Mouse (Mus musculus) liver, postnatal 0 days (tissue): ENCODE measurements around the gene Gm45021. TPM values are rescaled to one million over a fixed set of nuclear protein-coding genes. Genes with fewer than 3 reads are reported as not detected.

Experiments used
- ATAC-seq: fragments of 200-750 bp; cut with Nextera tagmentation; 2 replicates; pipeline ENCODE4 v1.8.0; 2017; ENCODE audit warnings: mild to moderate bottlenecking, moderate library complexity
- DNase-seq: peaks from one replicate; pipeline ENCODE4 v3.0.0-alpha.2; 2016
- H3K27ac ChIP-seq: fragments of 300-500 bp; sonication (generic); 2 replicates; pipeline ENCODE4 v1.5.1; 2014; ENCODE audit warnings: antibody characterized with exemption, moderate library complexity, mild to moderate bottlenecking, low read depth
- H3K27me3 ChIP-seq: fragments of 300-500 bp; sonication (generic); 2 replicates; pipeline ENCODE4 v1.6.1; 2014; ENCODE audit warnings: low read length, control low read depth, mixed read lengths; ENCODE audit not compliant: insufficient read depth
- H3K36me3 ChIP-seq: fragments of 300-500 bp; sonication (generic); replicated peaks from 2 replicates; pipeline ENCODE4 v1.6.1; 2014; ENCODE audit warnings: mild to moderate bottlenecking, control low read depth, low read length, moderate library complexity, mixed read lengths; ENCODE audit not compliant: insufficient read depth
- H3K4me1 ChIP-seq: fragments of 300-500 bp; sonication (generic); 2 replicates; pipeline ENCODE4 v1.6.1; 2014; ENCODE audit warnings: antibody characterized with exemption, mild to moderate bottlenecking, control low read depth; ENCODE audit not compliant: insufficient read depth
- H3K4me2 ChIP-seq: fragments of 300-500 bp; sonication (generic); 2 replicates; pipeline ENCODE4 v1.6.1; 2014; ENCODE audit warnings: low read depth, mild to moderate bottlenecking, low read length, moderate library complexity, mixed read lengths
- H3K4me3 ChIP-seq: fragments of 300-500 bp; sonication (generic); 2 replicates; pipeline ENCODE4 v1.5.1; 2014; ENCODE audit warnings: low read depth, low read length
- H3K9ac ChIP-seq: fragments of 300-500 bp; sonication (generic); replicated peaks from 2 replicates; pipeline ENCODE4 v1.6.1; 2014; ENCODE audit warnings: mild to moderate bottlenecking, moderate library complexity
- H3K9me3 ChIP-seq: fragments of 300-500 bp; sonication (generic); 2 replicates; pipeline ENCODE4 v1.6.1; 2016; ENCODE audit warnings: mild to moderate bottlenecking, control low read depth, low read length, mixed read lengths
- CTCF ChIP-seq: sonication (generic); IDR thresholded peaks from 2 replicates; pipeline ENCODE4 v1.5.1; 2016; ENCODE audit warnings: antibody characterized with exemption, low read depth
- EP300 ChIP-seq: IDR thresholded peaks from 2 replicates; pipeline ENCODE4 v1.6.1; 2016; ENCODE audit warnings: antibody characterized with exemption, low read depth, mild to moderate bottlenecking
- whole genome bisulfite sequencing: fragments of 180-500 bp; shearing (Covaris S2); extraction: QIAGEN DNeasy Blood & Tissue Kit; methylation state at CpG from one replicate; pipeline ENCODE4 v1.1.7; 2014; ENCODE audit not compliant: insufficient replicate concordance; 5-methylcytosine and 5-hydroxymethylcytosine counted together
- polyA plus RNA-seq: library from polyadenylated mRNA; unstranded; fragments of >200 nt; fragmentation: Nextera tagmentation; extraction: Ambion mirVana; gene quantifications from 2 replicates; pipeline ENCODE4 v1.2.1, GENCODE M21; 2015

Gm45021 gene
- polyA plus RNA-seq, 1 experiment from 2014 or later, result not detected

DNA sequence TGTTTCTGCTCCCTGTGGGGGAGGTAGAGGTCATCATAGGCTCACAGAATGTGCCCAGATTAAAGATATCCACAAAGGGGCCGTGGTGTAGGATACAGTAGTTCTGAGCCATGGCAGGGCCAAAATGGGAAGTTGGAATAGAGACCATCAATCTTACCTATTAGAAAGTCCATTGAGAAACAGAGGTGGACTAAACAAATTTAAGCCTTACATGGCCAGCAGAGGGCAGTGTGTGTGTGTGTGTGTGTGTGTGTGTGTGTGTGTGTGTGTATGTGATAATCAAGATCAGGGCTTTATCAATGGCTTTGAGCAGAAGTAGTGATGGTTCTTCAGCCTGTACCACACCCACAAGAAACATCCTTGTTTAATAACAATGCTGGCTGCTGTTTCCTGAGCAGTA, 43.1 kb upstream of the Gm45021 start:
- Histone ChIP-seq H3K27me3 (no peaks in the 10 kb centered on the region), H3K4me2 (no peak overlapping the region), H3K9ac (no peak overlapping the region), H3K4me1 (peaks cover 12% of the 10 kb centered on the region), H3K27ac (no peak overlapping the region), H3K36me3 (no peaks in the 10 kb centered on the region), H3K9me3 (no peaks in the 10 kb centered on the region), H3K4me3 (no peak overlapping the region)
- 29% methylated on average over 1 of the region's 1 CpGs for WGBS
- ATAC-seq (peak; percentile 27; the same call in 1 of the 2 replicates), DNase-seq (peak; percentile 58)
- TF ChIP-seq EP300 (no peak), CTCF (peak; percentile 77)

DNA sequence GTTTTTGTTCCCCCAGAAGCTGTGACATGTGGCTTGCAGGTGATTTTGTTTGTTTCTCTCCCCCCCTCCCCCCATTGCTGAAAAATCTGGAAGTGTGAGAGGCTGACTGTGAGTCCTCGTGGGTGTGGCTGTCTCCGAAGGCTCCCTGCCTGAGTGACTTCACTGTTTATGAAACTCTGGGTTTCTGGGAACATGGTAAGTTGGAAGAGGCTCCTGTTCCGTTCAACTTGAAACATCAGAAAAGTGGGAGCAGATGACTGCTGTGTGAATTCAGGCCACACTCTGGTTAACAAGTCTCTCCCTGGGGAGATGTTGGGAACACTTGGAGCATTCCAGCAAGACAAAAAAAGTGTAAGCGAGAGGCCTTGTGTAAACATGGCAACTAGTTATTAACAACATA, 42.6 kb upstream of the Gm45021 start:
- no peak overlapping the region for H3K4me2 ChIP-seq
- no peak for DNase-seq
- WGBS, result 58% methylated on average over 4 of the region's 4 CpGs
- ATAC-seq, result no peak
- no peaks in the 10 kb centered on the region for H3K9me3 ChIP-seq
- peaks cover 12% of the 10 kb centered on the region for H3K4me1 ChIP-seq
- no peaks in the 10 kb centered on the region for H3K36me3 ChIP-seq
- no peak overlapping the region for H3K4me3 ChIP-seq
- H3K9ac ChIP-seq, result no peak overlapping the region
- no peak overlapping the region for H3K27ac ChIP-seq
- no peaks in the 10 kb centered on the region for H3K27me3 ChIP-seq
- TF ChIP-seq EP300 (no peak), CTCF (no peak)

DNA sequence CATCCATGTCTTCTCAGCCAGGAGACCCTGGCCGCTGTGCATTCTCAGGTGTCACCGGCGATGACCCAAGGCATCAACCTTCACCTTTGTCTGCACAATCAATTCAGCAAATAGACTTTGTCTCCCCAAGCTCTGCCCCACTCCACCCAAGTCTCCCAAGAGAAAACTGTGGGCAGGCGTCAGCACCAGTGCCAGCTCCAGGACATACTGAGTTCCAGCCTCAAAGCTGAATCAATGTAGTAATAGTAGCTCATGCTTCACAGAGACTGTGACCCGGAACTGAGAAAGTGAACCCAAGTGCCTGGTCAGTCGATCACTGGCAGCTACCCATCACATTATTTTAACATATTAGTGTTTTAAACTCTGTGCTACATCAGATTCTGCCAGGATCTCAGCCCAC, 41.1 kb upstream of the Gm45021 start:
- Histone ChIP-seq H3K4me1 (peaks cover 8% of the 10 kb centered on the region), H3K9ac (no peak overlapping the region), H3K4me2 (no peak overlapping the region), H3K27me3 (no peaks in the 10 kb centered on the region), H3K36me3 (no peaks in the 10 kb centered on the region), H3K27ac (peak overlapping the region; percentile 26), H3K4me3 (no peak overlapping the region), H3K9me3 (no peaks in the 10 kb centered on the region)
- WGBS, result 57% methylated on average over 6 of the region's 6 CpGs
- DNase-seq (no peak), ATAC-seq (peak; percentile 66; the same call in 1 of the 2 replicates)
- TF ChIP-seq CTCF (no peak), EP300 (no peak)

DNA sequence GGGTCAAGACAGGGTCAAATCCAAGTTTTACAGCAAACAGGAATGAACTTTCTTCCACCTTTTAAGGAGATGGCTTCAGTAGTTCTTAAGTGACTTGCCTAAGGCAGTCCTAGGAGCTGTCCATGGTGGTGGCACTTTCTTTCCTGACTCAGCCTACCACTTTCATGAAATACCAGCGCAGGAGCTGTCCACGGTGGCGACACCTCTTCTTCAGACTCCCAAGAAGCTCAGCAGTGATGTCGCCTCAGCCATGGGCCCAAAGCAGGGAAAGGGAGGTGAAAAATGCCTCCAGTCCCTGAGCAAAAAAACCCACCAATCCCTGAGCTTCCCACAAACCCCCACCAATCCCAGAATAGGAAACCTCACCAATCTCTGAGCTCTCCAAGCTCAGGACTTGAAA, 36.5 kb upstream of the Gm45021 start:
- Histone ChIP-seq H3K27me3 (no peaks in the 10 kb centered on the region), H3K4me3 (no peak overlapping the region), H3K27ac (no peak overlapping the region), H3K36me3 (no peaks in the 10 kb centered on the region), H3K4me1 (peaks cover 20% of the 10 kb centered on the region), H3K4me2 (no peak overlapping the region), H3K9me3 (no peaks in the 10 kb centered on the region), H3K9ac (no peak overlapping the region)
- WGBS, result 50% methylated on average over 4 of the region's 4 CpGs
- peak; percentile 47 for DNase-seq
- ATAC-seq, result no peak
- TF ChIP-seq CTCF (no peak), EP300 (no peak)

GRCm38 (mm10) chr6:48553819-48554218, 35.6 kb upstream of the Gm45021 start:
- WGBS, result 78% methylated on average over 4 of the region's 4 CpGs
- ATAC-seq (peak; percentile 40), DNase-seq (no peak)
- peak overlapping the region; percentile 96 for H3K27ac ChIP-seq
- H3K36me3 ChIP-seq, result no peaks in the 10 kb centered on the region
- no peaks in the 10 kb centered on the region for H3K9me3 ChIP-seq
- peak overlapping the region; percentile 76 for H3K4me2 ChIP-seq
- H3K4me3 ChIP-seq, result peak overlapping the region; percentile 56; the same call in 1 of the 2 replicates
- H3K9ac ChIP-seq, result peak overlapping the region; percentile 65
- H3K27me3 ChIP-seq, result no peaks in the 10 kb centered on the region
- H3K4me1 ChIP-seq, result peaks cover 16% of the 10 kb centered on the region
- no peak for TF ChIP-seq EP300
- no peak for TF ChIP-seq CTCF

DNA sequence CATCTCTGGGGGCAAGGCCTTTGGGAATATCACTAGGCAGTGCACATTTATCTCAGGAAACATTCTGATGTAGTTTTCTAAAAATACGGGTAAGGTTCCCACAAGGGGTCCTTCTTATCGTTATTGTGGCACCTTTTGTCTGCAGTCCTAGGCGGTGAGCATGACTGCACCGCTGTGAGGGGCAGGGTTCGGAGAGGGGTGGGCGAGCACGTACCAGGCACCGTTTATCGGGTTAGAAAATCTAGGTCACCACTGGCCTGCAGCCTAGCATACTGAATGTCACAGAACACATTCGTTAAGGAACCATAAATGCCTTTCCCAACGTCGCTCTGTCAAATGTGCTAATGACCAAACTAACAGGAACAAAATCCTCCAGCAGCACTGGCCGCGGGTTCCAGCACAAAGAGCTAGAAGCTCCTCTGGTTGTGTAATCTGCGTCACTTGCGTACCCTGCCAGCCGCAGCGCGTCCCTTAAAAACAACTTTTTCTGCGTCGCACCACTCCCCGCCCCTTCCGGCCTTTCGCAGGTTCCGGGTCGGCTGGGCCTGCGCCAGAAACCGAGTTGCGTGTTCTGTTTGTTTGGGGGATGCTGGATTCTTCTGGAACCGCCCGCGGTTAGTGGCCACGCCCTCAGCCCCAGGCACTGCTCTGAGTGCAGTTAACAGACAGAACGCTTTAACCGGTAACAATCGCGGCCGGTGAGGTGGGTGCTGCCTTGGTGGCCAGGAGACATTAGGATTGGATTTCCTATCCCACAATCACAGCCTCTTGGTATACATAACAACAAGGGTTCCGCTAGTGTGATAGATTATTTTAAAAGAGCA, 34.9 kb upstream of the Gm45021 start, which contains the start of gene Lrrc61:
TSS of gene Lrrc61 (plus strand) at position 517 of the 824 bp plus-strand sequence.
- H3K36me3 ChIP-seq, result no peaks in the 10 kb centered on the region
- TF ChIP-seq CTCF, result no peak
- TF ChIP-seq EP300, result peak; percentile 78
- peak within 1 kb of the TSS; percentile 65 for H3K9ac ChIP-seq
- peak within 1 kb of the TSS; percentile 56 for H3K4me3 ChIP-seq
- no peaks in the 10 kb centered on the region for H3K27me3 ChIP-seq
- peak within 1 kb of the TSS; percentile 76 for H3K4me2 ChIP-seq
- peak; percentile 95 for ATAC-seq
- WGBS, result under 1% methylated on average over 39 of the region's 39 CpGs
- H3K9me3 ChIP-seq, result no peaks in the 10 kb centered on the region
- peak; percentile 95 for DNase-seq
- peak within 1 kb of the TSS; percentile 96 for H3K27ac ChIP-seq
- H3K4me1 ChIP-seq, result peaks cover 16% of the 10 kb centered on the region
